Mouse (Mus musculus) lung, adult 2 months (tissue): ENCODE measurements around the gene Hipk1. TPM values are rescaled to one million over a fixed set of nuclear protein-coding genes. Genes with fewer than 3 reads are reported as not detected.
A peak's percentile ranks its signal among the peaks of the same experiment; 100 is the strongest.

Experiments
- DNase-seq: peaks from one replicate; pipeline ENCODE4 v3.0.0; 2022
- H3K4me1 ChIP-seq: fragments of 200-500 bp; 2 replicates; pipeline ENCODE4 v1.6.1; 2011; ENCODE audit warnings: low read length; ENCODE audit not compliant: control insufficient read depth, insufficient read depth
- H3K4me3 ChIP-seq: fragments of 200-500 bp; replicated peaks from 2 replicates; pipeline ENCODE3; 2011; ENCODE audit warnings: low read depth, mild to moderate bottlenecking, control low read depth, low read length; ENCODE audit errors: extremely low read depth
- CTCF ChIP-seq: fragments of 200-500 bp; IDR thresholded peaks from 2 replicates; pipeline ENCODE4 v1.5.1; 2011; ENCODE audit warnings: mild to moderate bottlenecking, low read length, control low read depth; ENCODE audit not compliant: insufficient read depth
- POLR2A ChIP-seq: fragments of 200-500 bp; IDR thresholded peaks from 2 replicates; pipeline ENCODE4 v1.6.1; 2011; ENCODE audit warnings: low read depth, mild to moderate bottlenecking, control low read depth, low read length, borderline replicate concordance; ENCODE audit errors: extremely low read depth
- WGBS: fragments of 180-500 bp; shearing (Covaris S2); methylation state at CpG from one replicate; pipeline ENCODE4 v1.1.7; 2018; 5-methylcytosine and 5-hydroxymethylcytosine counted together
- polyA plus RNA-seq: library from polyadenylated mRNA; depleted of rRNA; stranded (reverse); fragments of >200 nt; gene quantifications from 2 replicates; pipeline ENCODE4 v1.2.3, GENCODE M21; 2012

Gene Hipk1
- polyA plus RNA-seq, 1 experiment = 143 TPM

DNA sequence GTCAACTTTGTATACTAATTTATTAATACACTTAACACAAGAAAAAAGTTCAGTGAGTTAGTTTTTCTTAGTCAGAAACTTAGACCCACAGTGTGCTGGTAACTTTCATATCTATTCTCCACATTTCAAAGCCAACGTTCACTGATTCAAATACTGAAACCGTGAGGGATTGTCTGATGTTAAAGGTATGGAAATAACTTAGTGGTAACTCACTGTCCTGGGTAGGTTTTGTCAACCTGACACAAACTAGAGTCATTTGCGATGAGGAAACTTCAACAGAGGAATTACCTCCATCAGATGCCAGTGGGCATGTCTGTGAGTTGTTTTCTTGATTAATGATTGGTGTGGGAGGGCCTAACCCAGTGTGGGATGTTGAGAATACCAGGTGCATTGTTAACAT is 37.7 kb upstream of the Hipk1 start:
- Histone ChIP-seq H3K4me1 (no peaks in the 10 kb centered on the region; the same call in 1 of the 2 replicates), H3K4me3 (no peak overlapping the region)
- TF ChIP-seq POLR2A (no peak), CTCF (no peak)
- DNase-seq = no peak
- WGBS = 83% methylated on average over 3 of the region's 3 CpGs

DNA sequence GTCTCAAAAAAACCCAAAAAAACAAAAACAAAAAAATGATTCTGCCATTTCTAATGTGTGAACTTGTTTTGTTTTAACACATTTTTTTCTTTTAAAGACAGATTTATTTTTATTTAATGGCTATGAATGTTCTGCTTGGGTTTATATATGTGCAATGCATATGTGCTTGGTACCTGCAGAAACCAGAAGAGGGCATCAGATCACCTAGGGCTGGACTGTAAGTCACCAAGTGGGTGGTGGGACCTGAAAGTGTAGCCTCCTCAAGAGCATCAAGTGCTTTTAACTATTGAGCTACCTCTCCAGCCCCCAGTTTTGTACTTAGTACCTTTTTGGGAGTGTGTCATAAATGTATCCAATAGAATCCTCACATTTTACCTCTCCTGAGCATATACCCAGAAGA is 36.2 kb upstream of the Hipk1 start:
- no peaks in the 10 kb centered on the region; the same call in 1 of the 2 replicates for H3K4me1 ChIP-seq
- no peak overlapping the region for H3K4me3 ChIP-seq
- TF ChIP-seq POLR2A (no peak), CTCF (no peak)
- DNase-seq = no peak

- TF ChIP-seq POLR2A = no peak
- TF ChIP-seq CTCF = no peak
- Histone ChIP-seq H3K4me1 (no peaks in the 10 kb centered on the region; the same call in 1 of the 2 replicates), H3K4me3 (no peak overlapping the region)
- no peak for DNase-seq
- WGBS = 90% methylated on average over 6 of the region's 6 CpGs
Observed at GRCm38 (mm10) chr3:103810967-103811366, 19.6 kb upstream of the Hipk1 start.

GRCm38 (mm10) chr3:103809799-103810150 is 18.4 kb upstream of the Hipk1 start:
- no peak for TF ChIP-seq CTCF
- no peak; the same call in 1 of the 2 replicates for TF ChIP-seq POLR2A
- Histone ChIP-seq H3K4me1 (no peaks in the 10 kb centered on the region; the same call in 1 of the 2 replicates), H3K4me3 (peak overlapping the region; percentile 79)
- no peak for DNase-seq
- WGBS = under 1% methylated on average over 14 of the region's 14 CpGs

DNA sequence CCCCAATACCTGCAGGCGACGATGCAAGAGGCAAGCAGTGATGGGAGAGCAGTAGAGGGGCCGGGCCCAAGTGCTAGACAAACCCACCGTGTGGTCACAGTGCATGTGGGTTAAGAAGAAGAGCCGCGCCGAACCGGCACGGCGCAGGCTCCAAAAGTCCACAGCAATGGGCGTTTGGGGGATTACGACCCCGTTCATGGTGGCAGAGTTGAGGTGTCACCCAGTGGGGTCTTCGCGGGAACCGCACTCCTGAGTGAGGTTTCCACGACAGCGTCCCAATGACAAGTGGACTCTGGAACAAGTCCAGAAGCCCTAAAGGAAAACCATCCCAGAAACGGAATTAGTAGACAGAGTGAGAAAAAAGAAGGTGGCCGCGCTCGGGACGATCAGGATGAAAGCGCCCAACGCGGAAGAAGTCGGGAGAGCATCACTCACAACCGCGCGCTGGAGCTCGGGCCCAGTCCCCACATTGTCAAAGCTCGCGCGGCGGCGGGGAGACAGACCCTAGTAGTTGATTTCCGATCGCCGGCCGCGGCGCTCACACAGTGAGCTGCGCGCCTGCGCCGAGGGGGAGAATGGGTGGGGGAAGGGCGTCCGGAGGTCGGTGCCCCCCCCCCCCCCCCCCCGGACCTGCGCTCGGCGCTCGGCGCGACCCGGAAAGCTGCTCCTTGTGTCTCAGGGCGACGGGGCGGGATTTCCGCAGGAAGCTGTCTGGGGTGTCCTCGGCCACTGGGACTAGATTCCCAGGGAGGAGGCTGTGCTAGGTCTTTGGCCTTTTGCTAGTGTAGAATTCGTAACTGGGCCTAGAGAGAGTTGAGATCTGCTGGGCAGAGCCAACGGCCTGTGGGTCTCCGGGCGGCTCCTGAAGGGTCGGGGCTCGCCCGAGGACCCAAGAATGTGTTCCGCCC is 17.8 kb upstream of the Hipk1 start, which contains the start of the genes Dclre1b, Ap4b1 and Gm43064:
TSS of gene Dclre1b (minus strand) at position 554 of the 908 bp plus-strand sequence.
TSS of gene Ap4b1 (plus strand) at position 630 of the 908 bp plus-strand sequence.
TSS of gene Gm43064 (plus strand) at position 683 of the 908 bp plus-strand sequence.
- peak; percentile 83 for DNase-seq

GRCm38 (mm10) chr3:103805671-103806070 is 14.3 kb upstream of the Hipk1 start:
- H3K4me3 ChIP-seq = no peak overlapping the region
- peaks cover 13% of the 10 kb centered on the region for H3K4me1 ChIP-seq
- WGBS = 71% methylated on average over 1 of the region's 1 CpGs
- TF ChIP-seq CTCF (no peak), POLR2A (no peak)
- no peak for DNase-seq

More for the DNA sequence above, 17.8 kb upstream of the Hipk1 start, which contains the start of the genes Dclre1b, Ap4b1 and Gm43064:
- under 1% methylated on average over 70 of the region's 70 CpGs for WGBS
- no peaks in the 10 kb centered on the region; the same call in 1 of the 2 replicates for H3K4me1 ChIP-seq
- TF ChIP-seq CTCF (no peak), POLR2A (peak; percentile 89)
- peak within 1 kb of the TSS; percentile 79 for H3K4me3 ChIP-seq

- 64% methylated on average over 8 of the region's 8 CpGs for WGBS
- H3K4me3 ChIP-seq = no peak overlapping the region
- no peak for DNase-seq
- TF ChIP-seq CTCF (no peak), POLR2A (no peak)
- H3K4me1 ChIP-seq = peaks cover 13% of the 10 kb centered on the region
Observed at GRCm38 (mm10) chr3:103802861-103803260, 11.5 kb upstream of the Hipk1 start.

DNA sequence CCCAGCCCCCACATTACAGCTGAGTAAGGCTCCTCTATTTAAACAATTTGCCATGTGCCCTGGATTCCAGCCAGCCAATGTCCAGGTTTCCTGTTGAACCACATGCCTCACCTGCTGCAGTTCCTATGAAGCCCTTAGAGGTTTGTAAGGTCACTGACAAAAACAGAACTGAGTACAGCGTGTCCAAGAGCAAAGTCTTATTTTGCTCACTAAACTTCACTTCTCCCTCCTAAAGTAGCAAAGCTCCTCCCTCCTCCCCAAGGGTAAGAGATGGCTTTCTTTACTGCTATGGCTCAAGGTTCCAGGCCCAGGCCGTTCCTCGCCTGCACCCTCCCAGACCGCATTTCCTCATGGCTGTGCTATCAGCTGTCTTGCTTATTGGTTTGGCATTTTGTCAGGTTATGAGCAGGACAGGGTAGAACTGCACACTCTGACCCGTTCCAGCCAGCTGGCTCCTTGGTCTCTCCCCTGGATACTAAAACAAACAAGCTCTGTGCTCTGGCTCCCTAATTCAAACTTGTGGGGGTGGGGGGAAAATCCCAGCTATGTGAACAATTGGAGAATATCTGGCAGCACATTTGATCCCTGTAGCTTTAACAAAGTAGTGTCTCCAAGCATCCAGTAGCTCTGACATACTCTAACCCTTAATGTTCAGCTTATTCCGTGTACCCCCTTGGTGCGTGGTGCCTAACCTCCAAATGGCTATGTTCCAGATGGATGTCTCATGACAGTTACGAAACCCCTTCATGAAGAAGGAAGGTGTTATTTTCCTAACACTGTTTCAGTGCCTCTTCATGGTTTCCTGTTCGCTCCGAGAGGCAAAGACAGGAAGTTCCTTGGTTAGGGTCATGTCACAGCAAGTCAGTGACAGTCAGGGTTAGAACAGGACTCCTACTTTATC is 10.5 kb upstream of the Hipk1 start:
- WGBS = 2% methylated on average over 10 of the region's 10 CpGs
- Histone ChIP-seq H3K4me1 (peaks cover 13% of the 10 kb centered on the region), H3K4me3 (no peak overlapping the region)
- TF ChIP-seq CTCF = no peak
- peak; percentile 35; the same call in 1 of the 2 replicates for TF ChIP-seq POLR2A
- peak; percentile 70 for DNase-seq

DNA sequence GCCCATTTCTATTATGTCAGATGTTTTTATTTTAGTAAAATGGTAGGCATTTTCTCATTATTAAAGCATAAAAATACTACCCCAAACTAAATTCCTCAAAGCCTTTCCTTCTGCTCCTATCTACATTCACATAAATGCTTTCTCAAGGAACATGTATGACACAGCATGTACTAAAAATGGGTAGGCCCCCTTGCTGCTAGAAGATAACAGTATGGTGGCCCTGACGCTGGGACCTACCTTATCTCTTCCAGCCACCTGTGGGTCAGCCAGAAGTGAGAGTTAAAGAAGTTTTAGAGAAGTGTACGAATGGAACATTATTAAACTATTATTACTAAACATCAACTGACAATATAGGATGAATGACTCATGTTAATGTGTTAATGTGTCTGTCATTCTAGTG is 8.1 kb upstream of the Hipk1 start:
- DNase-seq = no peak
- H3K4me3 ChIP-seq = no peak overlapping the region
- TF ChIP-seq CTCF = no peak
- TF ChIP-seq POLR2A = no peak
- H3K4me1 ChIP-seq = peaks cover 13% of the 10 kb centered on the region
- 76% methylated on average over 2 of the region's 2 CpGs for WGBS
